Mouse (Mus musculus): ENCODE measurements around the gene Svip. TPM values are rescaled to one million over a fixed set of nuclear protein-coding genes. Genes with fewer than 3 reads are reported as not detected.

The Svip gene
- polyA plus RNA-seq, 1 experiment from 2014 or later, result 10.7 TPM

Other genes with a start within 250 kb of the Svip start
- gene Gas2, start 144.0 kb downstream of the Svip start, polyA plus RNA-seq (2014; fragmentation: Nextera tagmentation; extraction: Ambion mirVana), result 65.1 and 77.5 TPM in 2 replicates
- gene Fancf, start 143.8 kb downstream of the Svip start, polyA plus RNA-seq (2014; fragmentation: Nextera tagmentation; extraction: Ambion mirVana), result 17.6 and 18.2 TPM in 2 replicates
- not detected in 2 replicates for gene 1700015G11Rik, start 9.7 kb upstream of the Svip start, polyA plus RNA-seq (2014; fragmentation: Nextera tagmentation; extraction: Ambion mirVana)

All from kidney, embryonic 14.5 days (tissue).